Mouse (Mus musculus) lung, adult 2 months (tissue): ENCODE measurements around the gene Sqor.

ENCODE experiments used
- CTCF ChIP-seq: fragments of 200-500 bp; IDR thresholded peaks from 2 replicates; pipeline ENCODE4 v1.5.1; 2011; ENCODE audit warnings: mild to moderate bottlenecking, low read length, control low read depth; ENCODE audit not compliant: insufficient read depth
- POLR2A ChIP-seq: fragments of 200-500 bp; IDR thresholded peaks from 2 replicates; pipeline ENCODE4 v1.6.1; 2011; ENCODE audit warnings: low read depth, mild to moderate bottlenecking, control low read depth, low read length, borderline replicate concordance; ENCODE audit errors: extremely low read depth

- TF ChIP-seq POLR2A, result no peak
- 0 out of 2 replicates have a peak, but pooled peaks have one; percentile 20 for TF ChIP-seq CTCF
Measured at GRCm38 (mm10) chr2:122764526-122764925, 511 bp upstream of the Sqor start.
